In the genomic region with DNA sequence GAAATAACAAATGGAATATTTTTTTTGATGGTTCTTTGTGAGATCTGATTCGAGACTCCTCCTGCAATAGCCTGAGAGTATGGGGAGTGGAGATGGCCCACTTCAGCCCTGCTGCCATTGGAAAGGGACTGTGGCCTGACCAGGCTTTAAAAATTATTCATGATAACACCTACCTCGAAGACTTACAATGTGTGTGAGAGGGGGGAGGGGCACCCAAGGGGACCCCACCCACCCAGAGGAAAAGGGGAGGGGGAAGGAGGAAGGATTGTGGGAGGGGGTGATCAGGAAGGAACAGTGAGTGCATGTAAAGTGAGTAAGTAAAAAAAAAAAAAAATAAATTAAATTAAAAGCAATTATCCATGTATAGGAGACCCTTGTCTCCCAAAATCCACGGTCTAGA, we compare ENCODE assay signal across 14 mouse cellular contexts.
"Had no signal": no experiment of that assay in that cellular context is flagged by ENCODE, and none has a peak within 500 bp of the region (broad histone marks: within the 10 kb centered on the region; RNA-seq: fewer than 3 reads in every experiment).

No protein-coding gene starts in this region.

- H3K27me3 ChIP-seq: kidney, embryonic 15.5 days; limb, embryonic 15.5 days; midbrain, embryonic 15.5 days; neural tube, embryonic 13.5 days; stomach, embryonic 15.5 days had no signal

- ATAC-seq: intestine, embryonic 16.5 days; midbrain, embryonic 15.5 days had no signal

- H3K9ac ChIP-seq: kidney, embryonic 15.5 days; limb, embryonic 15.5 days; midbrain, embryonic 15.5 days; neural tube, embryonic 13.5 days; stomach, embryonic 15.5 days had no signal

- H3K4me3 ChIP-seq: kidney, embryonic 15.5 days; left cerebral cortex, adult 2 months; limb, embryonic 15.5 days; midbrain, embryonic 10.5 days; midbrain, embryonic 15.5 days; neural tube, embryonic 13.5 days; stomach, embryonic 15.5 days had no signal

- H3K4me1 ChIP-seq: kidney, embryonic 15.5 days; limb, embryonic 15.5 days; midbrain, embryonic 10.5 days; midbrain, embryonic 15.5 days; neural tube, embryonic 13.5 days; stomach, embryonic 15.5 days had no signal

- H3K9me3 ChIP-seq: kidney, embryonic 15.5 days; limb, embryonic 15.5 days; midbrain, embryonic 10.5 days; midbrain, embryonic 15.5 days; neural tube, embryonic 13.5 days; stomach, embryonic 15.5 days had no signal

- H3K27ac ChIP-seq: kidney, embryonic 15.5 days; left cerebral cortex, adult 2 months; limb, embryonic 15.5 days; midbrain, embryonic 10.5 days; midbrain, embryonic 15.5 days; neural tube, embryonic 13.5 days; stomach, embryonic 15.5 days had no signal

- H3K4me2 ChIP-seq: kidney, embryonic 15.5 days; limb, embryonic 15.5 days; midbrain, embryonic 15.5 days; neural tube, embryonic 13.5 days; stomach, embryonic 15.5 days had no signal

- DNase-seq: kidney, adult 2 months; kidney, postnatal 14 days; retina, postnatal 1 day; right cerebral cortex, postnatal 4 days; thymus, adult 2 months; thymus, postnatal 36 days had no signal

- H3K36me3 ChIP-seq: kidney, embryonic 15.5 days; limb, embryonic 15.5 days; midbrain, embryonic 10.5 days; midbrain, embryonic 15.5 days; neural tube, embryonic 13.5 days; stomach, embryonic 15.5 days had no signal
